In genomic region chr5:100428734-100429343, GRCm38 (mm10) we compare ENCODE assay signal across 7 mouse cellular contexts. TPM values are rescaled to one million over a fixed set of nuclear protein-coding genes. Genes with fewer than 3 reads are reported as not detected.
DNase-seq lines count a peak whose midpoint lies in the region; ATAC-seq lines count a peak whose summit lies in the region.

No protein-coding gene starts in this region.

- H3K4me3 ChIP-seq in embryonic facial prominence, embryonic 15.5 days (replicated peaks): peak overlapping the region; percentile 88
- peak overlapping the region; percentile 70 for H3K4me3 ChIP-seq in limb, embryonic 10.5 days
- H3K4me3 ChIP-seq in neural tube, embryonic 15.5 days (replicated peaks): peak overlapping the region; percentile 86

- peak; percentile 48; the same call in 1 of the 2 replicates for ATAC-seq in embryonic facial prominence, embryonic 15.5 days (ENCODE audit: insufficient number of reproducible peaks, low FRiP score, low TSS enrichment, low read depth)
- ATAC-seq in neural tube, embryonic 15.5 days (ENCODE audit: low FRiP score): peak; percentile 71

- peak overlapping the region; percentile 94 for H3K27ac ChIP-seq in embryonic facial prominence, embryonic 15.5 days (replicated peaks)
- peak overlapping the region; percentile 98 for H3K27ac ChIP-seq in limb, embryonic 10.5 days
- H3K27ac ChIP-seq in neural tube, embryonic 15.5 days (replicated peaks): peak overlapping the region; percentile 90

- H3K27me3 ChIP-seq in embryonic facial prominence, embryonic 15.5 days: no peaks in the 10 kb centered on the region
- no peaks in the 10 kb centered on the region for H3K27me3 ChIP-seq in limb, embryonic 10.5 days (ENCODE audit: low read depth, poor library complexity, severe bottlenecking)
- H3K27me3 ChIP-seq in neural tube, embryonic 15.5 days (replicated peaks): no peaks in the 10 kb centered on the region

- H3K36me3 ChIP-seq in embryonic facial prominence, embryonic 15.5 days: peaks cover 33% of the 10 kb centered on the region
- peaks cover 46% of the 10 kb centered on the region for H3K36me3 ChIP-seq in limb, embryonic 10.5 days
- peaks cover 34% of the 10 kb centered on the region for H3K36me3 ChIP-seq in neural tube, embryonic 15.5 days

- no peaks in the 10 kb centered on the region for H3K9me3 ChIP-seq in embryonic facial prominence, embryonic 15.5 days (replicated peaks)
- no peaks in the 10 kb centered on the region for H3K9me3 ChIP-seq in limb, embryonic 10.5 days (replicated peaks)
- H3K9me3 ChIP-seq in neural tube, embryonic 15.5 days (replicated peaks): no peaks in the 10 kb centered on the region

- H3K4me2 ChIP-seq in embryonic facial prominence, embryonic 15.5 days (replicated peaks): peak overlapping the region; percentile 80
- H3K4me2 ChIP-seq in neural tube, embryonic 15.5 days: peak overlapping the region; percentile 88

- peaks cover 44% of the 10 kb centered on the region for H3K4me1 ChIP-seq in embryonic facial prominence, embryonic 15.5 days
- H3K4me1 ChIP-seq in limb, embryonic 10.5 days: peaks cover 49% of the 10 kb centered on the region
- peaks cover 56% of the 10 kb centered on the region for H3K4me1 ChIP-seq in neural tube, embryonic 15.5 days

- under 1% methylated on average over 20 of the region's 20 CpGs for WGBS in embryonic facial prominence, embryonic 15.5 days
- WGBS in limb, embryonic 10.5 days: under 1% methylated on average over 20 of the region's 20 CpGs
- WGBS in neural tube, embryonic 15.5 days: under 1% methylated on average over 20 of the region's 20 CpGs

- DNase-seq in retina, embryonic 14.5 days (ENCODE audit: low spot score): peak; percentile 69
- no peak for DNase-seq in retina, postnatal 1 day
- no peak for DNase-seq in limb, embryonic 10.5 days (ENCODE audit: low spot score)
- no peak for DNase-seq in left cerebral cortex, adult 18-20 months (ENCODE audit: low spot score in 2 of 2)
- no peak for DNase-seq in frontal cortex, postnatal 25 days (ENCODE audit: low spot score in 2 of 2)

- peak overlapping the region; percentile 84 for H3K9ac ChIP-seq in embryonic facial prominence, embryonic 15.5 days
- peak overlapping the region; percentile 93 for H3K9ac ChIP-seq in neural tube, embryonic 15.5 days (replicated peaks)

RNA-seq across cellular contexts. Expression of gene Sec31a, which starts 12.8 kb away (rescaled TPM):
- 240 and 257 TPM in 2 replicates for polyA plus RNA-seq in embryonic facial prominence, embryonic 15.5 days (2015; fragmentation: Nextera tagmentation; extraction: Ambion mirVana)
- 117 and 131 TPM in 2 replicates for polyA plus RNA-seq in limb, embryonic 10.5 days (2016; fragmentation: Nextera tagmentation; extraction: Ambion mirVana)
- polyA plus RNA-seq in neural tube, embryonic 15.5 days (2015; fragmentation: Nextera tagmentation; extraction: Ambion mirVana): 89.5 and 105 TPM in 2 replicates
- total RNA-seq in left cerebral cortex, adult 18-20 months (2021): 100 to 1,000 TPM; 113 to 116 TPM
